Mouse (Mus musculus): ENCODE measurements around the gene Cidec.

DNA sequence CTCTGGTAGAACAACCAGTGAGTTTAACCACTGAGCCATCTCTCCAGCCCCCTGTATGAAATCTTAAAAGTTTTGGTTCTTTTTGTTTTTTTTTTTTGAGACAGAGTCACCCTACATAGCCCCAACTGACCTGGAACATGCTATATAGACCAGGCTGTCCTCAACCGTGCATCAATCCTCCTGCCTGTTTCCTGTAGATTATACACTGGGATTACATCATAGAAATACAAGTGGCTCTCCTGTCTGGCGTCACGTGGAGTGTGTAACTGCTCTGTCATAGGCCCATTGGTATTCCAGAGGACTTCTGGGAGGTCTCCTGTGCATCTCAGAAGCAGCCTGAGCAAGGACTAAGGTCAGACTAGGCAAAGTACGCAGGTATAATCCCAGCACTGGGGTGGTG is 12.6 kb downstream of the Cidec start:
- TF ChIP-seq POLR2A (IDR thresholded peaks at IDR 0.05; ENCODE audit: extremely low read depth, insufficient read depth, low read length) (no peak), CTCF (IDR thresholded peaks at IDR 0.05; ENCODE audit: extremely low read depth, insufficient read depth, low read length) (no peak)
